Mouse (Mus musculus) gastrocnemius, adult 2 months (tissue): Measurements from ENCODE around the gene Klhdc8a. TPM values are rescaled to one million over a fixed set of nuclear protein-coding genes. Genes with fewer than 3 reads are reported as not detected.
A peak's percentile ranks its signal among the peaks of the same experiment; 100 is the strongest.

ENCODE experiments used
- DNase-seq: peaks from one replicate; pipeline ENCODE4 v3.0.0; 2022
- H3K27ac ChIP-seq: fragments of 200-600 bp; 2 replicates; pipeline ENCODE4 v1.8.1; 2022; ENCODE audit warnings: mild to moderate bottlenecking
- H3K4me3 ChIP-seq: fragments of 200-600 bp; 2 replicates; pipeline ENCODE4 v1.8.1; 2022; ENCODE audit warnings: mild to moderate bottlenecking, moderate library complexity
- CTCF ChIP-seq: fragments of 200-600 bp; IDR thresholded peaks from 2 replicates; pipeline ENCODE4 v1.8.1; 2022; ENCODE audit warnings: antibody characterized with exemption, mild to moderate bottlenecking, moderate library complexity
- intact Hi-C: fragments of 180-260 bp; cut with DNase I; formaldehyde crosslinking; loops from one replicate; pipeline ENCODE4 v1.15.1; 2025
- long read RNA-seq, 2 experiments: library from polyadenylated mRNA; stranded (forward); transcript quantifications; one replicate each; pipeline ENCODE4 v2.0.0; 2021
- total RNA-seq, 2 experiments: library from RNA; stranded (reverse); gene quantifications; 2 replicates each; pipeline ENCODE4 v1.2.3; 2021

Klhdc8a gene
- total RNA-seq: under 1 TPM; 0.13 to 0.31 TPM
- long read RNA-seq, experiment 1: 0 reads
- long read RNA-seq, experiment 2, full-length matches to known transcripts: 2 of 2 reads
- long read RNA-seq, experiment 2, partial matches to known transcripts: 0 of 2 reads
- long read RNA-seq, experiment 2, other reads (novel, unspliced or antisense): 0 of 2 reads

GRCm38 (mm10) chr1:132298425-132298800 is at the start of gene Klhdc8a:
Gene Klhdc8a (plus strand): TSS chr1:132298626.
- intact Hi-C loops: no loop called here
- H3K4me3 ChIP-seq: peak within 1 kb of the TSS; percentile 84
- peak within 1 kb of the TSS; percentile 71 for H3K27ac ChIP-seq
- DNase-seq: no peak
- no peak for TF ChIP-seq CTCF

GRCm38 (mm10) chr1:132254467-132254866 is 44.0 kb upstream of the Klhdc8a start:
- no peak for DNase-seq
- intact Hi-C loops: no loop called here
- Histone ChIP-seq H3K4me3 (no peak overlapping the region), H3K27ac (no peak overlapping the region)
- TF ChIP-seq CTCF: no peak

- intact Hi-C loops: no loop called here
- no peak for TF ChIP-seq CTCF
- no peak overlapping the region for H3K4me3 ChIP-seq
- no peak overlapping the region for H3K27ac ChIP-seq
- no peak for DNase-seq
Observed at GRCm38 (mm10) chr1:132260331-132260730, 38.1 kb upstream of the Klhdc8a start.

- intact Hi-C loops: no loop called here
- H3K27ac ChIP-seq: no peak overlapping the region
- H3K4me3 ChIP-seq: no peak overlapping the region
- TF ChIP-seq CTCF: peak; percentile 17; the same call in 1 of the 2 replicates
- no peak for DNase-seq
Observed at GRCm38 (mm10) chr1:132261058-132261457, 37.4 kb upstream of the Klhdc8a start.

GRCm38 (mm10) chr1:132263618-132264017 is 34.8 kb upstream of the Klhdc8a start:
- no peak for TF ChIP-seq CTCF
- intact Hi-C loops: no loop called here

GRCm38 (mm10) chr1:132264577-132264976 is 33.8 kb upstream of the Klhdc8a start:
- TF ChIP-seq CTCF: no peak
- intact Hi-C loops: no loop called here

More at GRCm38 (mm10) chr1:132263618-132264017, 34.8 kb upstream of the Klhdc8a start:
- Histone ChIP-seq H3K4me3 (no peak overlapping the region), H3K27ac (no peak overlapping the region)
- no peak for DNase-seq

GRCm38 (mm10) chr1:132265211-132265859 is 33.1 kb upstream of the Klhdc8a start:
- Histone ChIP-seq H3K27ac (no peak overlapping the region), H3K4me3 (no peak overlapping the region)
- no peak for TF ChIP-seq CTCF
- intact Hi-C loops: no loop called here
- no peak for DNase-seq

More at GRCm38 (mm10) chr1:132264577-132264976, 33.8 kb upstream of the Klhdc8a start:
- no peak for DNase-seq
- H3K4me3 ChIP-seq: no peak overlapping the region
- H3K27ac ChIP-seq: no peak overlapping the region

- no peak for TF ChIP-seq CTCF
Observed at GRCm38 (mm10) chr1:132265936-132266335, 32.5 kb upstream of the Klhdc8a start.

GRCm38 (mm10) chr1:132266791-132267557 is 31.5 kb upstream of the Klhdc8a start:
- intact Hi-C loops: no loop called here
- peak overlapping the region; percentile 87 for H3K27ac ChIP-seq
- no peak for TF ChIP-seq CTCF
- peak overlapping the region; percentile 30; the same call in 1 of the 2 replicates for H3K4me3 ChIP-seq
- DNase-seq: peak; percentile 65

More at GRCm38 (mm10) chr1:132265936-132266335, 32.5 kb upstream of the Klhdc8a start:
- intact Hi-C loops: no loop called here
- DNase-seq: no peak
- H3K27ac ChIP-seq: peak overlapping the region; percentile 87
- H3K4me3 ChIP-seq: no peak overlapping the region

- intact Hi-C loops: no loop called here
- Histone ChIP-seq H3K27ac (peak overlapping the region; percentile 87), H3K4me3 (no peak overlapping the region)
- DNase-seq: peak; percentile 67
- no peak for TF ChIP-seq CTCF
Observed at GRCm38 (mm10) chr1:132267959-132268358, 30.5 kb upstream of the Klhdc8a start.

GRCm38 (mm10) chr1:132268418-132269060 is 29.9 kb upstream of the Klhdc8a start:
- no peak overlapping the region for H3K4me3 ChIP-seq
- intact Hi-C loops: no loop called here
- no peak for DNase-seq
- H3K27ac ChIP-seq: peak overlapping the region; percentile 87
- TF ChIP-seq CTCF: no peak

GRCm38 (mm10) chr1:132271237-132271636 is 27.2 kb upstream of the Klhdc8a start:
- no peak for TF ChIP-seq CTCF

More at GRCm38 (mm10) chr1:132271237-132271636, 27.2 kb upstream of the Klhdc8a start:
- intact Hi-C loops: no loop called here
- DNase-seq: no peak
- no peak overlapping the region for H3K27ac ChIP-seq
- H3K4me3 ChIP-seq: no peak overlapping the region
